Mouse (Mus musculus): ENCODE results near the gene Prkce.

DNA sequence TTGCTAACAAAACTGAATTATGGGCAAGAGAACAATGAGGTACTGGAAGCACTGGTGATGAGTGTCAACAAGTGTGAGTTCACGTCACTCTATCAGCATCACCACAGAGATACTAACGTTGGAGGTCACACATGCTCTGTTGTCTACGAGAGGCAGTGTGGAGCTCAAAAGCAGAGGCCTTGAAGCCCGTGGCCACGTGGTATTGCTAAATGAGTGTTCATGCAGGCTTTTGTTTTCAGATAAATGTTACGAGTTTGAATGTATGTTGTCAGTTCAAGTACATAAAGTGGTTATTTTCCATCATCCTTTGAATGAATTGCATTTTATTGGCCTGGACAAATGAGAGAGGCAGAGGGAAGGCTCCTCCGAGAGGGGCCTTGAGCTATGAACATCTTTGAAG is 276.3 kb downstream of the Prkce start:
- TF ChIP-seq CTCF (IDR thresholded peaks at IDR 0.05; ENCODE audit: low read depth, low read length) (no peak), POLR2AphosphoS5 (IDR thresholded peaks at IDR 0.05; ENCODE audit: insufficient replicate concordance, low read depth, low read length) (no peak), GATA1 (IDR thresholded peaks at IDR 0.05; ENCODE audit: borderline replicate concordance, low read length) (no peak)

Data from G1E (cell line).